Mouse (Mus musculus) erythroblast, embryonic 14.5 days (primary cell): ENCODE results near the gene 3110009E18Rik.

ENCODE experiments used
- GATA1 ChIP-seq: IDR thresholded peaks from 2 replicates; pipeline ENCODE4 v1.6.1; 2012; ENCODE audit warnings: low read length, inconsistent platforms, mixed read lengths
- TAL1 ChIP-seq: IDR thresholded peaks from 3 replicates; pipeline ENCODE4 v1.6.1; 2012; ENCODE audit warnings: low read length, inconsistent platforms, mixed read lengths

GRCm38 (mm10) chr1:120168016-120168415 lies 47.0 kb downstream of the 3110009E18Rik start:
- TF ChIP-seq GATA1 = no peak
- TF ChIP-seq TAL1 = no peak
